Mouse (Mus musculus) forebrain, embryonic 16.5 days (tissue): ENCODE results near the gene Nav1. TPM values are rescaled to one million over a fixed set of nuclear protein-coding genes. Genes with fewer than 3 reads are reported as not detected.
"Not testable (repeated sequence)": the region's sequence is repeated elsewhere in the genome, so short reads cannot be mapped to it uniquely, and the experiment has no call there.

Experiments
- ATAC-seq: fragments of 200-750 bp; cut with Nextera tagmentation; 2 replicates; pipeline ENCODE4 v1.8.0; 2017; ENCODE audit warnings: mild to moderate bottlenecking, moderate library complexity
- H3K27ac ChIP-seq: fragments of 300-500 bp; sonication (generic); 2 replicates; pipeline ENCODE4 v1.5.1; 2014; ENCODE audit warnings: low read length, control low read depth
- H3K27me3 ChIP-seq: fragments of 300-500 bp; sonication (generic); replicated peaks from 2 replicates; pipeline ENCODE4 v1.6.1; 2014; ENCODE audit warnings: low read length; ENCODE audit not compliant: control insufficient read depth, insufficient read depth
- H3K36me3 ChIP-seq: fragments of 300-500 bp; sonication (generic); 2 replicates; pipeline ENCODE4 v1.6.1; 2014; ENCODE audit not compliant: control insufficient read depth, insufficient read depth
- H3K4me1 ChIP-seq: fragments of 300-500 bp; sonication (generic); replicated peaks from 2 replicates; pipeline ENCODE4 v1.6.1; 2014; ENCODE audit warnings: low read length; ENCODE audit not compliant: control insufficient read depth, insufficient read depth
- H3K4me2 ChIP-seq: fragments of 300-500 bp; sonication (generic); 2 replicates; pipeline ENCODE4 v1.6.1; 2014; ENCODE audit warnings: mild to moderate bottlenecking, low read length, control low read depth
- H3K4me3 ChIP-seq: fragments of 300-500 bp; sonication (generic); replicated peaks from 2 replicates; pipeline ENCODE4 v1.5.1; 2014; ENCODE audit warnings: mild to moderate bottlenecking, low read length, control low read depth
- H3K9ac ChIP-seq: fragments of 300-500 bp; sonication (generic); replicated peaks from 2 replicates; pipeline ENCODE4 v1.6.1; 2014; ENCODE audit warnings: low read depth, low read length, control low read depth
- H3K9me3 ChIP-seq: fragments of 300-500 bp; sonication (generic); 2 replicates; pipeline ENCODE4 v1.6.1; 2016; ENCODE audit warnings: low read length; ENCODE audit not compliant: control insufficient read depth
- WGBS: fragments of 180-500 bp; shearing (Covaris S2); extraction: QIAGEN DNeasy Blood & Tissue Kit; methylation state at CpG from one replicate; pipeline ENCODE4 v1.1.7; 2014; 5-methylcytosine and 5-hydroxymethylcytosine counted together
- polyA plus RNA-seq: library from polyadenylated mRNA; unstranded; fragments of >200 nt; fragmentation: Nextera tagmentation; extraction: Ambion mirVana; gene quantifications from 2 replicates; pipeline ENCODE4 v1.2.1, GENCODE M21; 2015

The Nav1 gene
- polyA plus RNA-seq, 1 experiment from 2014 or later, result 62.6 TPM

DNA sequence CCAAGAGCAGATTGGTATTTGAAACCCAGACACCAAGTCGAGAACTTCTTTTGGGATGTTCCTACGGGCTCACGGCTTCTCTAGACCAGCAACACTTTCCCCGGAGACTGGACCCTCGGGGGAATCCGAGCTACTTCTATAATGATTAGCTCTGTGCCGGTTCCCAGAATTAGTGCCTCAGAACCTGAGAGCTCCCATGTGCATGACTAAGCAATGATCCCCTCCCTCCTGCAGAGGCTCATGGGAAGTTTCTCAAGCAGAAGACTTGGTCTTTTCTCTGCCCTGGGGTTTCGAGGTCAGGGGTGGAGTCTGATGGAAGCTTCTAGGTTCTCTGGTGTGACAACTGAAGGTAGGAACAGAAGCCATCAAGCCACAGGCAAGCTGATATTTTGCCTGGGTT is 105.0 kb downstream of the Nav1 start:
- ATAC-seq, result no peak
- no peaks in the 10 kb centered on the region for H3K27me3 ChIP-seq
- no peaks in the 10 kb centered on the region for H3K36me3 ChIP-seq
- peaks cover 16% of the 10 kb centered on the region for H3K4me1 ChIP-seq
- no peaks in the 10 kb centered on the region for H3K9me3 ChIP-seq
- no peak overlapping the region for H3K9ac ChIP-seq
- H3K27ac ChIP-seq, result no peak overlapping the region
- WGBS, result 17% methylated on average over 8 of the region's 8 CpGs
- no peak overlapping the region for H3K4me3 ChIP-seq
- no peak overlapping the region for H3K4me2 ChIP-seq

DNA sequence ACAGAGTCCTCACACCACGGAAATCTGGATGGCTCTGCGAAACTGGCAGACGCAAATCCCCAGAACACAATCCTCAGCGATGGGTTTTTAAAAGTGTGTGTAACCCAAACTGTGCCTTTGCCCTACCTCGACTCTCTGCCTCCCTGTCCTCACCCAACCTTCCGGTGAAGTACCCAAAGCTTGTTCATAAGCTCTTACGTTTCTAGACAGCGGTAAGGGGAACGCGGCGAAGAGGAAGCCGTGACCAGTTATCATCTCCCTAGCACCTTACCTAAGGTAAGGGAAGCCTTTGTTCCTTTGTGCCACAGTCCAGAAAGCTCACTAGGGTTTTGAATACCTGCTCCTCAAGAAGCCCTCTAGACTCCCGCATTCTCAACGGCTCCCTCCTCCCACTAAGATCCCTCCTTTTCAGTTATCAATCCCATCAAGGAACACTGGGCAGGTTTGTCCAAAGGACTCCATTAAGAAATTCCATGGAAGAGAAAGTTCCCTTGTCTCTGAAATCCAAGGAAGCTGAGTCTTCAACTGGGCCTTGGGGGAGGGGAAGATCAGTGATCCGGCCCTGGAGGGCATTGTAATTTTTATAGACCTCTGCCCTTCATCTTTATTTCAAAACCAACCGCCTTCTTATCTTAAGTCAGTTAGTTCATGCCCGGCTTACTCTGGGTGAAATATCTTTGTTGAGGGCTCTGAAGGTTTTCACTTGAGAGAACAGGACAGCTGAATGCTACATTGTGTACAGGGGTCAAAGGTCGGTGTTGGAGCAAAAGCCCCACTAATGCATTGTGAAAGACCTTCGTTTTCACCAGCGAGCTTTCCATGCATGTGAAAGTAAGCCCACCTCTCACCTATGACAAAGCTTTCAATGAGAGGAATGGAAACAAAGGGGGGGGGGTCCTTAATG is 108.4 kb downstream of the Nav1 start:
- Histone ChIP-seq H3K9ac (no peak overlapping the region), H3K27me3 (no peaks in the 10 kb centered on the region), H3K9me3 (no peaks in the 10 kb centered on the region), H3K4me3 (no peak overlapping the region), H3K27ac (no peak overlapping the region), H3K4me1 (peaks cover 19% of the 10 kb centered on the region), H3K4me2 (no peak overlapping the region), H3K36me3 (no peaks in the 10 kb centered on the region)
- WGBS, result 22% methylated on average over 20 of the region's 20 CpGs
- no peak for ATAC-seq

DNA sequence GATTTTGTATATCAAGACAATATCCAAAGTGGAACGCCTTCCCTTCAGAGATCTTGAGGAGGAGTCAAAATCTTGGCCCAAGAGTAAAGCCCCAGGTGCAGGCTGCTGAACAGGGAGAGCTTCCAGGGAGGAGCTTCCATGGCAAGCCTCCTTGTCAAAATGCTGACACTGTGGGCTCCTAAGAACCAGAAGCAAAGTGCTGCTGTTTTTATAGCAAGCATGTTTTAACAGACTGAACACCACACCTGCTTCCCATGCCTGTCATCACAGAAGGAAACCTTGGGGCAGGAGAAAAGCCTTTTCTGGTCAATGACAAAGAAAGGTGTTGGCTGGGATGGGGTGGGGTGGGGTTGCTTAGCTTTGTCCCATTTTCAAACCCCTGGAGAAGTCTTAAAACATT is 112.0 kb downstream of the Nav1 start:
- Histone ChIP-seq H3K4me2 (no peak overlapping the region), H3K4me3 (no peak overlapping the region), H3K4me1 (peaks cover 11% of the 10 kb centered on the region), H3K9ac (no peak overlapping the region), H3K27me3 (no peaks in the 10 kb centered on the region), H3K9me3 (no peaks in the 10 kb centered on the region), H3K27ac (no peak overlapping the region), H3K36me3 (no peaks in the 10 kb centered on the region)
- no peak for ATAC-seq
- WGBS, result 86% methylated on average over 1 of the region's 1 CpGs

DNA sequence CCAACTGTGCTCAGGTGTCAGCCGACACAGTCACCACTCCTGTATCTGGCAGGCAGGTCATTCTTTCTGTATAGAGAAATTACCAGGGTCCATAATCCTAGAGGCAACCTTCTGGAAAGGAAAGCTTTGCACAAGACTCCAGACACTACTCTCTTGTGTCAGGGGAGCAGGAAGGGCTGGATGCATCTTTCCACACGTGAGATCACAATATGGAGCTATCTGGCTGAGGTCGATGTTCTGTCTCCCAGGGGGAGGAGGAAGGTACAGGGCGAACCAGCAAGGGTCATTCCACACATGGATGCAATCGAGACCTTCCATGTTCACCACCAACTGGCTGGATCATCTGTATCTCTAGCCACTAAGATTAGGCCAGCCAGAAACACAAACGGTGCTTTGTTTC is 113.2 kb downstream of the Nav1 start:
- H3K4me3 ChIP-seq, result no peak overlapping the region
- no peaks in the 10 kb centered on the region for H3K36me3 ChIP-seq
- H3K4me2 ChIP-seq, result no peak overlapping the region
- WGBS, result 87% methylated on average over 6 of the region's 6 CpGs
- no peak overlapping the region for H3K9ac ChIP-seq
- H3K27ac ChIP-seq, result no peak overlapping the region
- H3K9me3 ChIP-seq, result no peaks in the 10 kb centered on the region
- ATAC-seq, result no peak
- H3K27me3 ChIP-seq, result no peaks in the 10 kb centered on the region
- H3K4me1 ChIP-seq, result peaks cover 10% of the 10 kb centered on the region

DNA sequence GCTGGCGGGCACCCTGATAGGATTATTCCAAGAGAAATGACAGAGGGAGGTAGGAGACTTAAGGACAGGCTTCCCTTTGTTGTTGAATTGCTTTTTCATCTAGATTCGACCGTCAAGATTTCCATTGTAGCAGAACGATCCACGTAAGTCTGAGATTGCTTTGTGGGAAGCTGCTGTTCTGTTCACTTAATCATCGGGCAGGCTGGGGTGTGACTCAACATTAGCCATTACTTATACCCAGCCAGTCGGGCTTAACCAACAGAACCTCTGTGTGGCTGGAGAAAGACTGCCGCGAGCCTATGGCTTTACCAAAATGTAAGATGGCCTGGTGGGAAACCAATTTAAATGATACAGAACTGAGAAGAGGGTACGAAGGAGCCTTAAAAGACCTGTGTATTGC is 114.7 kb downstream of the Nav1 start:
- no peak overlapping the region for H3K4me2 ChIP-seq
- ATAC-seq, result no peak
- H3K4me1 ChIP-seq, result peaks cover 9% of the 10 kb centered on the region
- H3K4me3 ChIP-seq, result no peak overlapping the region
- H3K27ac ChIP-seq, result no peak overlapping the region
- no peaks in the 10 kb centered on the region for H3K36me3 ChIP-seq
- H3K27me3 ChIP-seq, result no peaks in the 10 kb centered on the region
- no peaks in the 10 kb centered on the region for H3K9me3 ChIP-seq
- no peak overlapping the region for H3K9ac ChIP-seq
- 56% methylated on average over 10 of the region's 10 CpGs for WGBS

DNA sequence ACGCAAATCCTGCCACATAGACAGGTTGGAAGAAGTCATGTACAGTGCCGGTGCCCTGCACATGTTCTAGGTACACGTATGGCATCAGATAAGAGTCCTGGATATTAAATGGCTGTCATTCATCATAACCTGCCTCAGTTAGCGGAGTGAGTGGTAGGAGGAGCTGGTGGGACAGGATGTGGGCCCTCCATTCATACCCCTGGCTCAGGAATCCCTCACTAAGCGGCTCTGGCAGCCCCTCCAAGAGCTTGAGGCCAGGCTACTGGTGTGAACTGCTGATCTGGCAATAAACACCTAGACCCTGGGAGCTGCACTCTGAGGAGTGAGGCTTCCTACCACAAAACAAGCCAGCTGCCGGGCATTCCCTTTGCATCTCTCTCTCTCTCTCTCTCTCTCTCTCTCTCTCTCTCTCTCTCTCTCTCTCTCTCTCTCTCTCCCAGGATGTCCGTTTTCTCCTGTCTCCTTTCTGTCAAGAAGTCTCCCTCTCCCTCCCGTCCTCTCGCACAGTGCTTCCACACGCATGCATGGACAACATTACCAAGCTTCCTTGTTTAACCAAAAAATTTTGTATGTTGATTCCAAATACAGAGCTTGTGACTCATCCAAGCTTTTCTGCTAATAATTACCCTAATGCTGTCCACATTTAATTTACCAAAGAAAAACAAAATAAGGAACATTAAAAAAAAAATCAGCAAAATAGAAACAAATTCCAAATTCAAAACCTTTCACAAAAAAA is 116.0 kb downstream of the Nav1 start:
- H3K27ac ChIP-seq, result no peak overlapping the region
- no peak overlapping the region for H3K4me3 ChIP-seq
- H3K4me2 ChIP-seq, result no peak overlapping the region
- no peak for ATAC-seq
- H3K27me3 ChIP-seq, result no peaks in the 10 kb centered on the region
- 59% methylated on average over 10 of the region's 10 CpGs for WGBS
- H3K4me1 ChIP-seq, result peaks cover 9% of the 10 kb centered on the region
- no peak overlapping the region for H3K9ac ChIP-seq
- H3K36me3 ChIP-seq, result no peaks in the 10 kb centered on the region
- H3K9me3 ChIP-seq, result no peaks in the 10 kb centered on the region

DNA sequence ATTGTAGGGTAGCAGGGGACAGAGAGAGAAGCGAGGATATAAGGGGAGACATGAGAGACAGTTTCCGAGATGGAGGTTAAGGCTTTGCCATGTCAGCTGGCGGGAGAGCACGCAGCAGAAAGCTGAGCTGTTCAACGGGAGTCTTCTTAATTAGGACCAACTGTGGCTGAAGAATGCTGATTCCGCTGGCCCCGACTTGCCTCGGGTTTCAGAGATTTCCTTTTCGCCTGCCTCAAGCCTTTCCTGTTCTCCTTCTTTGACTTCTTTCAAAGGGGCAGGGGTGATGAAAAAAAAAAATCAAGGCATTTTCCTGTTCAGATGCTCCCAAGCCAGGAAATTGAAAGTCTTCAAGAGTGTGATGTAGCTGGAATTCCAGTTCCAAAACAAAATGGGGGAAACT is 118.2 kb downstream of the Nav1 start:
- Histone ChIP-seq H3K4me3 (no peak overlapping the region), H3K9me3 (no peaks in the 10 kb centered on the region), H3K36me3 (no peaks in the 10 kb centered on the region), H3K4me2 (no peak overlapping the region), H3K27ac (no peak overlapping the region), H3K27me3 (no peaks in the 10 kb centered on the region), H3K9ac (no peak overlapping the region), H3K4me1 (0 out of 2 replicates have a peak, but pooled peaks cover 3% of the 10 kb centered on the region)
- whole genome bisulfite sequencing, result 39% methylated on average over 9 of the region's 9 CpGs
- no peak for ATAC-seq

DNA sequence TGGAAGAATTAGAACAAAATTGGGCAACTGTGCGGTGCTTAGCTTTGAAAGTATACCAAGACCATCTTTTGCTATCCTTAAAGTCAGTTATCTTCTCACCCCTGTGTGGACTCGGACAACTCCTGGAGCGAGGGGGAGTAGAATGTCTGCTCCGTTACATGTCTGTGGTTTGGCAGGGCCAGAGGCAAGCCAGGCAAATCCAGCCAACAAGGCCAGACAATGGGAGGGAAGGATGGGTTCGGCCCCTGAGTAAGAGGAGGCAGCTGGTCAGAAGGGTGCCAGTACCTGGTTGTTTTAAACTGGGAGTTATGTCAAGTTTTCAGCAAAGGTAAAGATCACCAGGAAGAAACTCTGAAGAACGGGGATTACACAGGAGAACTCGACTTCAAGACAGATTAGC is 121.9 kb downstream of the Nav1 start:
- H3K4me2 ChIP-seq, result no peak overlapping the region
- ATAC-seq, result no peak
- no peaks in the 10 kb centered on the region for H3K4me1 ChIP-seq
- no peak overlapping the region for H3K4me3 ChIP-seq
- 0 out of 2 replicates have a peak, but pooled peaks cover 2% of the 10 kb centered on the region for H3K9me3 ChIP-seq
- H3K27ac ChIP-seq, result no peak overlapping the region
- no peaks in the 10 kb centered on the region for H3K27me3 ChIP-seq
- no peaks in the 10 kb centered on the region for H3K36me3 ChIP-seq
- no peak overlapping the region for H3K9ac ChIP-seq
- WGBS, result 89% methylated on average over 7 of the region's 7 CpGs

DNA sequence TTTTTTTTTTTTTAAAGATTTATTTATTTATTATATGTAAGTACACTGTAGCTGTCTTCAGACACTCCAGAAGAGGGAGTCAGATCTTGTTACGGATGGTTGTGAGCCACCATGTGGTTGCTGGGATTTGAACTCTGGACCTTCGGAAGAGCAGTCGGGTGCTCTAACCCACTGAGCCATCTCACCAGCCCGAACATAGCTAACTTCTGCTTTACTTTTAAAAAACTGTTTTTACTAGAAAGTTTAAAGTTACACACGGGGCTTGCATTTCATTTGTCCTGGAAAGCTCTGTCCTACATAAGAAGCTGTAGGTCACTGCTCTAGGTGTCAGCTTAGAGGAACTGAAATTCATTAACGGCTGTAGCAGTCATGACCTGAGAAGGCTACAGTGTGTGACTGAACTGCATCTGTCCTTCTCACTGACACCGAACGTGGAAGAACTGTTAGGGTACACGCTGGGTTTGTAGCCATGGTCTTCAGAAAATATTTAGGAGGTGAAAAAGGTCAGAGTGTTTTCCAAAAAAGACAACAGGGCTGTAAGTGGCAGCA is 122.5 kb downstream of the Nav1 start:
- not testable (repeated sequence) for ATAC-seq, H3K9ac ChIP-seq, H3K4me2 ChIP-seq, H3K27ac ChIP-seq, H3K4me3 ChIP-seq, H3K36me3 ChIP-seq, H3K27me3 ChIP-seq, H3K4me1 ChIP-seq, H3K9me3 ChIP-seq
- WGBS, result 87% methylated on average over 8 of the region's 9 CpGs
